Mouse (Mus musculus) MEL (cell line): ENCODE data around the gene Epha4.

Experiments
- BHLHE40 ChIP-seq: IDR thresholded peaks from 2 replicates; pipeline ENCODE4 v1.6.1; 2012; ENCODE audit warnings: low read depth, mild to moderate bottlenecking, inconsistent platforms, low read length, improper control_type of control experiment, borderline replicate concordance
- MAFK ChIP-seq: IDR thresholded peaks from 2 replicates; pipeline ENCODE4 v1.6.1; 2011; ENCODE audit warnings: low read depth, mild to moderate bottlenecking, low read length, improper control_type of control experiment, borderline replicate concordance
- MAZ ChIP-seq: IDR thresholded peaks from 2 replicates; pipeline ENCODE4 v1.6.1; 2012; ENCODE audit warnings: low read depth, mild to moderate bottlenecking, inconsistent platforms, low read length, improper control_type of control experiment
- MYB ChIP-seq: IDR thresholded peaks from 2 replicates; pipeline ENCODE4 v1.6.1; 2011; ENCODE audit warnings: mild to moderate bottlenecking, low read depth, low read length, improper control_type of control experiment

- no peak for TF ChIP-seq MAFK
- TF ChIP-seq BHLHE40: no peak
- no peak for TF ChIP-seq MAZ
- no peak for TF ChIP-seq MYB
Measured at GRCm38 (mm10) chr1:77451541-77451940, 63.3 kb downstream of the Epha4 start.
